Mouse (Mus musculus) MEL (cell line): ENCODE results near the gene Ets1. TPM values are rescaled to one million over a fixed set of nuclear protein-coding genes. Genes with fewer than 3 reads are reported as not detected.

Source experiments
- DNase-seq: peaks from one replicate; pipeline ENCODE4 v3.0.0; 2011; ENCODE audit warnings: low read depth, low spot score
- H3K27ac ChIP-seq: 2 replicates; pipeline ENCODE4 v1.5.1; 2012; ENCODE audit warnings: low read depth, mild to moderate bottlenecking, control low read depth, low read length, moderate library complexity; ENCODE audit not compliant: control insufficient read depth
- H3K27me3 ChIP-seq, 2 experiments: fragments of 150-350 bp in 1 of 2; sonication (generic) in 1 of 2; 2 replicates each; pipeline ENCODE4 v1.6.1; 2012; ENCODE audit warnings: low read length in 2 of 2, mild to moderate bottlenecking in 2 of 2, improper control_type of control experiment in 1 of 2, moderate library complexity in 1 of 2; ENCODE audit not compliant: insufficient read depth in 2 of 2, control insufficient read depth in 1 of 2
- H3K36me3 ChIP-seq, 2 experiments: 2 replicates each; pipeline ENCODE4 v1.6.1; 2012 to 2014; ENCODE audit warnings: low read length in 2 of 2, improper control_type of control experiment in 1 of 2, inconsistent platforms in 1 of 2, mild to moderate bottlenecking in 1 of 2; ENCODE audit not compliant: insufficient read depth in 2 of 2, control insufficient read depth in 1 of 2
- H3K4me1 ChIP-seq, 2 experiments: fragments of 150-350 bp in 1 of 2; sonication (generic) in 1 of 2; 2 replicates each; pipeline ENCODE4 v1.6.1; 2012; ENCODE audit warnings: low read length in 2 of 2, improper control_type of control experiment in 1 of 2, mild to moderate bottlenecking in 1 of 2; ENCODE audit not compliant: insufficient read depth in 2 of 2, control insufficient read depth in 1 of 2
- H3K4me3 ChIP-seq, 2 experiments: fragments of 150-350 bp in 1 of 2; sonication (generic) in 1 of 2; 2 replicates each; pipeline ENCODE4 v1.5.1; 2012; ENCODE audit warnings: low read depth in 2 of 2, low read length in 2 of 2, mild to moderate bottlenecking in 2 of 2, moderate library complexity in 2 of 2, control low read depth in 1 of 2, improper control_type of control experiment in 1 of 2; ENCODE audit not compliant: control insufficient read depth in 1 of 2, insufficient read depth in 1 of 2
- H3K79me2 ChIP-seq: 2 replicates; pipeline ENCODE4 v1.6.1; 2012; ENCODE audit warnings: mild to moderate bottlenecking, low read length, moderate library complexity; ENCODE audit not compliant: control insufficient read depth, poor library complexity, insufficient read depth
- H3K9ac ChIP-seq: 2 replicates; pipeline ENCODE4 v1.6.1; 2012; ENCODE audit warnings: low read depth, mild to moderate bottlenecking, control low read depth, low read length, moderate library complexity; ENCODE audit not compliant: control insufficient read depth, poor library complexity, severe bottlenecking
- H3K9me3 ChIP-seq: fragments of 150-350 bp; sonication (generic); replicated peaks from 2 replicates; pipeline ENCODE4 v1.6.1; 2012; ENCODE audit warnings: mild to moderate bottlenecking, low read length, improper control_type of control experiment, moderate library complexity; ENCODE audit not compliant: insufficient read depth
- BHLHE40 ChIP-seq: IDR thresholded peaks from 2 replicates; pipeline ENCODE4 v1.6.1; 2012; ENCODE audit warnings: low read depth, mild to moderate bottlenecking, inconsistent platforms, low read length, improper control_type of control experiment, borderline replicate concordance
- CHD1 ChIP-seq: IDR thresholded peaks from 2 replicates; pipeline ENCODE4 v1.6.1; 2012; ENCODE audit warnings: low read depth, mild to moderate bottlenecking, inconsistent platforms, low read length, improper control_type of control experiment
- CHD2 ChIP-seq: IDR thresholded peaks from 2 replicates; pipeline ENCODE4 v1.6.1; 2011; ENCODE audit warnings: low read length, improper control_type of control experiment
- EP300 ChIP-seq, 2 experiments: IDR thresholded peaks; 2 replicates each; pipeline ENCODE4 v1.6.1; 2011; ENCODE audit warnings: improper control_type of control experiment in 2 of 2, low read length in 2 of 2, low read depth in 1 of 2, mild to moderate bottlenecking in 1 of 2
- GABPA ChIP-seq: IDR thresholded peaks from 2 replicates; pipeline ENCODE4 v1.6.1; 2012; ENCODE audit warnings: low read depth, mild to moderate bottlenecking, inconsistent platforms, low read length, improper control_type of control experiment, moderate library complexity
- GATA1 ChIP-seq: IDR thresholded peaks from 2 replicates; pipeline ENCODE4 v1.6.1; 2011; ENCODE audit warnings: low read depth, low read length, improper control_type of control experiment
- HCFC1 ChIP-seq: IDR thresholded peaks from 2 replicates; pipeline ENCODE4 v1.6.1; 2012; ENCODE audit warnings: low read depth, mild to moderate bottlenecking, inconsistent platforms, low read length, improper control_type of control experiment, moderate library complexity
- JUND ChIP-seq: IDR thresholded peaks from 2 replicates; pipeline ENCODE4 v1.6.1; 2011; ENCODE audit warnings: low read depth, mild to moderate bottlenecking, improper control_type of control experiment, low read length
- MAX ChIP-seq: IDR thresholded peaks from 2 replicates; pipeline ENCODE4 v1.6.1; 2011; ENCODE audit warnings: low read length, improper control_type of control experiment
- MEF2A ChIP-seq: IDR thresholded peaks from 2 replicates; pipeline ENCODE4 v1.6.1; 2014; ENCODE audit warnings: low read depth, mild to moderate bottlenecking, inconsistent platforms, low read length, improper control_type of control experiment; ENCODE audit not compliant: poor library complexity, insufficient replicate concordance, severe bottlenecking; ENCODE audit errors: extremely low read depth
- MXI1 ChIP-seq: IDR thresholded peaks from 2 replicates; pipeline ENCODE4 v1.6.1; 2011; ENCODE audit warnings: mild to moderate bottlenecking, low read depth, low read length, improper control_type of control experiment
- MYC ChIP-seq: IDR thresholded peaks from 2 replicates; pipeline ENCODE4 v1.6.1; 2011; ENCODE audit warnings: low read depth, mild to moderate bottlenecking, low read length, improper control_type of control experiment, moderate library complexity
- POLR2A ChIP-seq, 2 experiments: IDR thresholded peaks; 2 replicates each; pipeline ENCODE4 v1.6.1; 2011 to 2012; ENCODE audit warnings: low read length in 2 of 2, mild to moderate bottlenecking in 2 of 2, control low read depth in 1 of 2, improper control_type of control experiment in 1 of 2, low read depth in 1 of 2, moderate library complexity in 1 of 2; ENCODE audit not compliant: control insufficient read depth in 1 of 2, insufficient read depth in 1 of 2, poor library complexity in 1 of 2
- POLR2AphosphoS2 ChIP-seq: IDR thresholded peaks from 2 replicates; pipeline ENCODE4 v1.6.1; 2011; ENCODE audit warnings: low read length, improper control_type of control experiment
- RCOR1 ChIP-seq: IDR thresholded peaks from 2 replicates; pipeline ENCODE4 v1.6.1; 2012; ENCODE audit warnings: low read depth, mild to moderate bottlenecking, inconsistent platforms, low read length, improper control_type of control experiment
- TCF12 ChIP-seq: IDR thresholded peaks from 2 replicates; pipeline ENCODE4 v1.6.1; 2014; ENCODE audit warnings: low read depth, mild to moderate bottlenecking, inconsistent platforms, low read length, improper control_type of control experiment, moderate library complexity
- UBTF ChIP-seq: IDR thresholded peaks from 2 replicates; pipeline ENCODE4 v1.6.1; 2012; ENCODE audit warnings: low read depth, mild to moderate bottlenecking, inconsistent platforms, low read length, improper control_type of control experiment, moderate library complexity, borderline replicate concordance; ENCODE audit not compliant: insufficient read depth
- USF1 ChIP-seq: IDR thresholded peaks from 2 replicates; pipeline ENCODE4 v1.6.1; 2014; ENCODE audit warnings: low read depth, mild to moderate bottlenecking, inconsistent platforms, low read length, improper control_type of control experiment, moderate library complexity
- USF2 ChIP-seq, 2 experiments: IDR thresholded peaks; 2 replicates each; pipeline ENCODE4 v1.6.1; 2011 to 2012; ENCODE audit warnings: improper control_type of control experiment in 2 of 2, low read length in 2 of 2, borderline replicate concordance in 1 of 2, inconsistent platforms in 1 of 2, low read depth in 1 of 2, mild to moderate bottlenecking in 1 of 2; ENCODE audit not compliant: insufficient read depth in 1 of 2
- ZC3H11A ChIP-seq: IDR thresholded peaks from 2 replicates; pipeline ENCODE4 v1.6.1; 2012; ENCODE audit warnings: low read depth, mild to moderate bottlenecking, inconsistent platforms, low read length, improper control_type of control experiment
- ZKSCAN1 ChIP-seq: IDR thresholded peaks from 2 replicates; pipeline ENCODE4 v1.6.1; 2012; ENCODE audit warnings: low read depth, mild to moderate bottlenecking, inconsistent platforms, low read length, improper control_type of control experiment, moderate library complexity
- ZNF384 ChIP-seq: IDR thresholded peaks from 2 replicates; pipeline ENCODE4 v1.6.1; 2012; ENCODE audit warnings: low read depth, mild to moderate bottlenecking, inconsistent platforms, low read length, improper control_type of control experiment
- polyA plus RNA-seq, 2 experiments: library from polyadenylated mRNA; stranded (reverse) in 1 of 2; unstranded in 1 of 2; fragments of >175 nt in 1 of 2; fragments of >200 nt in 1 of 2; gene quantifications; 2 replicates each; pipeline versions ENCODE4 v1.2.1 to v1.2.4; 2012; ENCODE audit warnings: low replicate concordance in 2 of 2, low read depth in 1 of 2; ENCODE audit not compliant: insufficient read length in 2 of 2, insufficient read depth in 1 of 2, missing spikeins in 1 of 2
- total RNA-seq: library from RNA; depleted of rRNA; stranded (reverse); fragments of 300-350 nt; gene quantifications from 2 replicates; pipeline ENCODE4 v1.2.3, GENCODE M21; 2012

The Ets1 gene
- total and polyA plus RNA-seq, 3 experiments: 0.10 to 0.19 TPM; not detected in 1

GRCm38 (mm10) chr9:32782391-32783092 is 146.5 kb downstream of the Ets1 start (continued):
- no peak for TF ChIP-seq USF2 (IDR thresholded peaks at IDR 0.05; ENCODE audit: borderline replicate concordance in 1 of 2, insufficient read depth in 1 of 2, low read depth in 1 of 2, low read length in 2 of 2)
- no peak for TF ChIP-seq ZKSCAN1

GRCm38 (mm10) chr9:32787091-32787490 is 151.1 kb downstream of the Ets1 start:
- no peaks in the 10 kb centered on the region for H3K36me3 ChIP-seq
- no peak overlapping the region for H3K27ac ChIP-seq
- H3K27me3 ChIP-seq: no peaks in the 10 kb centered on the region
- no peak overlapping the region for H3K9ac ChIP-seq
- DNase-seq: no peak
- no peaks in the 10 kb centered on the region for H3K79me2 ChIP-seq
- H3K9me3 ChIP-seq: no peaks in the 10 kb centered on the region
- H3K4me1 ChIP-seq: no peaks in the 10 kb centered on the region
- no peak overlapping the region for H3K4me3 ChIP-seq
- TF ChIP-seq UBTF: no peak
- TF ChIP-seq ZC3H11A: no peak
- TF ChIP-seq, all 39 proteins: peak for 0

GRCm38 (mm10) chr9:32787615-32788014 is 151.6 kb downstream of the Ets1 start:
- Histone ChIP-seq H3K9me3 (no peaks in the 10 kb centered on the region), H3K27ac (no peak overlapping the region), H3K4me3 (no peak overlapping the region), H3K36me3 (no peaks in the 10 kb centered on the region), H3K79me2 (no peaks in the 10 kb centered on the region), H3K27me3 (no peaks in the 10 kb centered on the region), H3K9ac (no peak overlapping the region)
- no peak for TF ChIP-seq EP300 (IDR thresholded peaks at IDR 0.05; ENCODE audit: low read depth in 1 of 2, low read length in 2 of 2)
- TF ChIP-seq RCOR1: no peak
- TF ChIP-seq GATA1: no peak
- TF ChIP-seq MXI1: no peak
- TF ChIP-seq BHLHE40: no peak
- no peak for TF ChIP-seq POLR2A (IDR thresholded peaks at IDR 0.05; ENCODE audit: control insufficient read depth in 1 of 2, insufficient read depth in 1 of 2, low read depth in 1 of 2, low read length in 2 of 2, poor library complexity in 1 of 2)
- no peak for TF ChIP-seq GABPA
- no peak for TF ChIP-seq TCF12
- TF ChIP-seq MYC: no peak
- TF ChIP-seq MEF2A: no peak
- TF ChIP-seq ZNF384: no peak
- TF ChIP-seq USF1: no peak
- TF ChIP-seq JUND: no peak
- no peak for TF ChIP-seq CHD1
- no peak for TF ChIP-seq MAX
- TF ChIP-seq HCFC1: no peak
- no peak for TF ChIP-seq POLR2AphosphoS2
- no peak for TF ChIP-seq CHD2
- TF ChIP-seq, all 39 proteins: peak for 0
- H3K4me1 ChIP-seq: no peaks in the 10 kb centered on the region
- no peak for DNase-seq
